Mouse (Mus musculus): ENCODE measurements around the gene Epha8. TPM values are rescaled to one million over a fixed set of nuclear protein-coding genes. Genes with fewer than 3 reads are reported as not detected.

The Epha8 gene
- polyA plus RNA-seq, 2 experiments from 2014 or later = not detected

DNA sequence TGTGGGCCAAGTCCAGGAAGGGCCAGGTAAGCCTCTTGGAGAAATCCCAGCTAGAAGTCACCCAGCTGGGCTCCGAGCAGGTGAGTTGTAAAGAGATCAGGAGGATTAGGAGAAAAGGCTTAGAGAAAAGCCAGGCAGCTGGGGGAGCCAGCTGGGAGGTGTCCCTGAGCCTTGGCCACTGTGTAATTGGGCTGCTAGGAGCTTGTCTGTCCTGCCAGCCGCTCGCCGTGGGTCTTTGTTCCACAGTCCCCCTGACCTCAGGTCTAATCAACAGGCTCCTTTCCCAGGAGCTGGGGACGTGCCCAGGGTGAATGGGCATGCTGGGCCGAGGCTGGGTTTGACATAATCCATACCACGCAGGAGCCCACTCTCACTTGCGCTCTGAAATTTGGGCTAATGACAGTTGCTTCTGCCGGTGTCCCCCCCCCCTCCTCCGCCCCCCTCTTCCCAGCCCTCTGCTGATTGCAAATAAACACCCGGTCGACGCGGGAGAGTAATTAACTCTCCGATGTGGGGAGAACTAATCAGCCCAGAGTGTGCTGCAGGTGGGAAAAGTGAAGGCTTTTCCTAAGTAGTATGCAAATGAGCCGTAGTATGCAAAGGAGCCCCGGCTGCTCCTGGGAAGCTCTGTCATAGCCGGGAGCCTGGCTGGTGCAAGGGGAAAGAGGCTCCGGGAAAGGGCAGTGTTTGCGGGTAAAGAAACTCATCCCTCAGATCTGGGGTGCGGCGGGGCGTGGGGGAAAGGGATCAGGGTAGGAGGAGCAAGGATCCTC lies 51.7 kb downstream of the Epha8 start:
- ATAC-seq = no peak

DNA sequence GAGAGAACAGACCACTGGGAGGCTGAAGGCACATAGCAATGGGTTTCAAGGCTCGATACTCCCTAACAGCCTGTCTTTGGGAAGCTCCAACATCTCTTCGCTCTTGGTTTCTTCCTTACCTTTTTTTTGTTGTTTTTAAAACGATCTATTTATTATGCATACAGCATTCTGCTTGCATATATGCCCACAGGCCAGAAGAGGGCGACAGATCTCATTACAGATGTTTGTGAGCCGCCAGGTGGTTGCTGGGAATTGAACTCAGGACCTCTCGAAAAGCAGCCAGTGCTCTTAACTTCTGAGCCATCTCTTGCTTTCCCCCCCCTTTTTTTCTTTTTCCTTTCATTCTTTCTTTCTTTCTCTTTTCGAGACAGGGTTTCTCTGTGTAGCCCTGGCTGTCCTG lies 57.5 kb downstream of the Epha8 start:
- ATAC-seq = no peak

DNA sequence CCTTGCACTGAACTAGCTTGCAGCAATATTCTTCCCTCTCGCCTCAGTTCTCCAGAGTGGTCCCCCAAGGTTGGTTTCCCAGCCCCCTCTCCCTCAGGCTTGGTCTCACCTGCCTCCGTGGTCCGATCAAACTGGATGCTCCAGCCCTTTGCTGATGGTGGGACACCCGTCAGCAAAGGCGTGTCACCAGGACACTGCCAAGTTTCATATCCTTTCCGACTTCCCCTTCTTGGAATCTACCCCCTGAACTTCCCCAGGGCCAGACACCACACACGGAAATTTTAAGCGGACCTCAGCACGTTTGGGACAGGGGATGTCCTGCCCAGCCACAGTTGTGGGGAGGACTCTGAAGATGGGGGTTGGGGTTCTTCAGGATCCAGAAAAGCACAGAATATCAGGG lies 58.0 kb downstream of the Epha8 start, which contains the start of gene C1qa:
TSS of gene C1qa (minus strand) at position 167 of the 400 bp plus-strand sequence.
- no peak for ATAC-seq

DNA sequence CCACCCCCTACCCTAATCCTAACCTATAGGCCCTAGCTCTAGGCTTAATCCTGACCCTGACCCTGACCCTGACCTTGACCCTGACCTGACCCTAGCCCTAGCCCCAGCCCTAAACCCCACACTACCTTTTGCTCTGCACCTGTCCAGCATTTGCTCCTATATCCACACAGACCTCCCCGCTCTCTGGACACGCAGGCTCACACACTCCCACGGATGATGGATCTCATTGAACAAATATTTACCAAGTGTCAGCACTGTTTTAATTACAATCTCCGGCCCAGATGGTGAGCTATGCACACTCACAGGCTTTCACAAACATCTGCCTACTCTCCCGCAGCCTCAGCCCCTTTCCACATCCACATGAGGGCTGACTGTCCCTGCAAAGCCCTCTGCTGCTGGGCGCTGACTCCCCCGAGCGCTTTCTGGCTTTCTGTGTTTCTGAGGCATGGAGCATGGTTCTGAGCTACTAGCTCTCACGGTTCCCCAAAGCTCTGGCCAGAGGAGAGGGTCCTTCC lies 58.5 kb downstream of the Epha8 start:
- no peak for ATAC-seq

DNA sequence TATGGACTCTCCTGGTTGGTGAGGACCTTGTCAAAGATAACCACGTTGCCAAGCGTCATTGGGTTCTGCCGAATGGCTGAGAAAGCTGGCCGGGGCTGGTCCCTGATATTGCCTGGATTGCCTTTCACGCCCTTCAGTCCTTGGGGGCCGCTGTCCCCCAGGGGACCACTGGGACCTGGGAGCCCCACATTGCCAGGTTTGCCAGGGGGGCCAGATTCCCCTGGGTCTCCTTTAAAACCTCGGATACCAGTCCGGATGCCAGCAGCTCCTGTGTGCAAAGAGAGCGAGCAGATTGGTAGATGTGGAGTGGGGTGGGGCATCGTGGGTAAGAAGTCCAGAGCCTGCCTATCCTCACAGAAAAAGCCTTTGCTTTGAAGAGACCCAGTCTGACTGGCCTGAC lies 60.2 kb downstream of the Epha8 start:
- ATAC-seq = no peak

DNA sequence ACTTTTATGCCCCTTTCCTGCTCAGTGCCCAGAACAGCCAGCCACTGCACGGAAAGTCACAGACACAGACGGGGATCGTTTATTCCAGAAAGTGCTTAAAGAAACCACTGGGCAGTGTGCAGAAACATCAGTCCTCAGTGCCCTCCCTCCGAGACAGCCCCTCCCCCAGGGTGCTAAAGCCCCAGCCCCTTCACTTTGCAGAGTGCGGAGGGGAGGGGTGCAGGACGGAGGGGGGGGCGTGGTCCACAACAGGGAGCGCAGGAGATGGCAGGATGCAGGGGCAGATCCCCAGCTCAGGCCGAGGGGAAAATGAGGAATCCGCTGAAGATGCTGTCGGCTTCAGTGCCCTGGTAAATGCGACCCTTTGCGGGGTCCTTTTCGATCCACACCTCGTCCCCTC lies 60.8 kb downstream of the Epha8 start:
- no peak for ATAC-seq

DNA sequence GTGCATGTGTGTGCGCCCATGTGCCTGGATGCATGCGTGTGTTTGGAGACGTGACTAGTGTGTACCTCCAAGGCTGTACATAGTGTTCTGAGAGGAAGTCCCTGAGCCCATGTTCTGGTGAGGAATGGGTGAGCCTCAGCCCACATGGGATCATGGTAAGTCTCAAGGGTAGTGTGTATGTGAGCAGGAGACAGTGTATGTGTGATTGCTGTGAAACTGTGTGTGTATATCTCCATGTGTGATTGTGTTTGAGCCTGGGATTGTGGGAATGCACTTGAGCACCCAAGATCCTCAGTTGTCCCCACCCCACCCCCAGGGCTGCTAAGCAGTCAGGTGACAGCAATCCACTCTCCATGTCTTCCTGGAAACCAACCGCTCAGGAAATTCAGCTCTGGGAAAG lies 61.8 kb downstream of the Epha8 start:
- ATAC-seq = no peak

DNA sequence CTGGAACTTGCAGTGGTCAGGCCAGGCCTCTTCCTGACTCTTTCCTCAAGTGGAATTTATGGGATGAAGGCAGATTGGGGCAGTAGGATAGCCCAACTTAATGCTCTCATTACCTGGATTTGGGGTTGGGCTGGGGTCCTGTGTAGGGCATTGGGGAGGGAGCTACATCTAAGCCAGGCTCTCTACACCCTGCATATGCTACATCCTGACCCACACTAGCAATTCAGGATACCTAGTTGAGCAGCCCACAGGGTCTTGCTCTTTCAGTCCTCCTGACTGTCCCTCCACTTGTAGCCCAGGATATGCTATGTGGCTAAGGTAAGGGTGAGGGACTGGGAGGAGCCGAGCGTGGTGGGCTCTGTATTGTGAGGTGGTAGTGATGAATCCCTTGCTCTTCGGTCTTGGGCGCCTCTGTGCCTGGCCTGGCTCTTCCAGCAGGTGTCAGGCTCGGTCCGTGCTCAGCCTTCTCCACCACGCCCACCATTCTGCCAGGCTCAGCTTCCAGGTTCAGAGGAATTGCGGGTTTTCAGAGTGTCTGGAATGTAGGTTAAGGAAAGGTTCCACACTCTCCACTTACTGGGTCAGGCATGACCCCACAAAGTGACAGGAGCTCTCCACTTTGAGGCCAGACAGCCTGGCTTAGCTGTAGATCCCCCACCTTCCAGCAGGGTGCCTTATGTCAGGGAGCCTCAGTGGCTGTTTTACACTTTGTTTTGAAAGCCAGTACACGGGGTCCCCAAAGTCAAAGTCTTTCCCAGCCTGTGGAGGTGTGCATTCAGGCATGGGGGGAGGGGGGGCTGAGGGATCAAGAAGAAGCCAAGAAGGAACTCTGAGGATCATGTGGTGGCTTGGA lies 62.7 kb downstream of the Epha8 start:
- ATAC-seq = no peak

DNA sequence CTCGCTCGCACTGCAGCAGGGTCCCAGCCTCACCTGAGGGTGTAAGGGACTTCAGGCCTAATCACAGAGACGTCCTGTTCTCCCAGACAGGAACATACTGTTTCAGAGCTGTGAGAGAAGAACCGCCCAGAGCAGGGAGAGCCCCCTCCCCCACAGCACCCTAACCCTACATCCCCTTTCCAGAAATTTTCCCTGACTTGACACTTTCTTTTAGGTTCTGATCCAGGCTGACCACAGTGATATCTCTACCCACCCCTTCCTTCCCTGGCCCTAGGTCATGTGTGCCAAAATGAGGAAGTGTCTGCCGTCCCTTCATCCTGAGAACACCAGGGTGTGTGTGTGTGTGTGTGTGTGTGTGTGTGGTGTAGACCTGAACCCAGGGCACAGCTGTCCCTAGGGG lies 63.8 kb downstream of the Epha8 start, which contains the start of gene C1qc:
TSS of gene C1qc (minus strand) at position 255 of the 400 bp plus-strand sequence.
- no peak for ATAC-seq

DNA sequence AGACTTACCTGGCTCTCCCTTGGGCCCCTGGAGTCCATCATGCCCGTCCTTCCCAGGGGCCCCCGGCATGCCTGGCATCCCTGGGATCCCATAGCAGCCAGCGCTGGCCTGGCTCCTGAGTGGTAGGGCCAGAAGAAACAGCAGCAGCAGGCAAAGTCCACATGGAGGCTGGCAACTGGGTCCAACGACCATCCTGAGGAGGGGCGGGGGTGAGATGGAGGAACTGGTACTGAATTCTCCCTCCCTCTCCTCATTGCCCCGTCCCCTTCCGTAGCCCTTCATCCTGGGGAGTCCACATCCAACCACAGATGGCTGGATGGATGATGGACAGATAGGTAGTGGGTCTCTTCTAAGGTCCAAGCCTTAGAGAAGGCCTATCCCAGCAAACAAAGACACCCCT lies 64.2 kb downstream of the Epha8 start:
- no peak for ATAC-seq

DNA sequence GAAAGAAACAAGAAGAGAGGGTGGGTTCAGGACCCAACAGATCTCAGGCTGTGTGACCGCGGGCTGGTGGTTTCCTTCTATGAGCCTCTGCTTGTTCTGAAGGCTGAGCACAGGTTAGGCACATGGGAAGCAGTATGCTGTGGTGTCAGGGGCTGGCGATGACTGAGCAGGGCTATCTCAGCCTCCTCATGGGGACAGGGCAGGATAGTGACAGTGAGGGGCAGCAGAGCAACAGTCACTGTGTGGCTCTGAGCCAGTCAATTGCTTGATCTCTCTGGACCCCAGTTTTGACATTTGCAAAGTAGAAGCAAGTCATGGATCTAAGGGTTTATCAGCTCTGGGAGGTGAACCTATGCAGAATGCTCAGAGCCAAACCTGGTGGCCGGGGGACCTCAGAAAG lies 65.5 kb downstream of the Epha8 start:
- ATAC-seq = no peak

DNA sequence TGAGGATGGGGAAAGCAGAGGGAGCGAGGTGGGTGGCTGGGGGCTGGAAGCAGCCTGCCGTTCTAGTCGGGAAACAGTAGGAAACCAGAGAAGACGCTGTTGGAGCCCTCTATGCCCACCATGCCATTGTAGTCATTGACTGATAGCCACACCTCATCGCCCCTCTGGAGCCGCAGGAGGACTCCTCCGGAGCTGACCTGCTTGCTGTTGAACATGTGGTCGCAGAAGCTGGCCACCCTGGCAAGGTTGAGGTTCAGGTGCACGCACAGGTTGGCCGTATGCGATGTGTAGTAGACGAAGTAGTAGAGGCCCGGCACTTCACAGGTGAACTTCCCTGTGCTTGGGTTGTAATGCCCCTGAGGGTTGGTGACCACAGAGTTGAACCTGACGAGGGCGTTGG lies 66.6 kb downstream of the Epha8 start:
- no peak for ATAC-seq

DNA sequence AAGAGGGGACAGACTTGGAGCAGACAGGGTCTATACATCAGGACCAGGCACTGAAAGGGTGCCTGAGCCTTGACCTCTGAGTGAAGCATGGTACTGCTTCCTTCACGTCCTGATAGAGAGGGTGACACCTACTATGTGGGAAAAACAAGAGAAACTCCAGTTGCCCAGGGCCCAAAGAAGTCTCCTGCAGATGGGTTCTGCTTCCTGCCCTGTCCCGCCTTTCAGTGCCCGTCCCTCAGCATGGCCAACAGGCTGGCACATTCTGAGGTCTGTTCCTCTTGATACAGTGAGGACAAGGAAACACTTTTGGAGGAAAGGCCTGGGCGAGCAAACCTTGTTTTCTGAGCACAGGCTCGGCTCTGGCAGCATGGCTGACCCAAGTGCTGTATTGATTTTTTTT lies 68.9 kb downstream of the Epha8 start:
- no peak for ATAC-seq

DNA sequence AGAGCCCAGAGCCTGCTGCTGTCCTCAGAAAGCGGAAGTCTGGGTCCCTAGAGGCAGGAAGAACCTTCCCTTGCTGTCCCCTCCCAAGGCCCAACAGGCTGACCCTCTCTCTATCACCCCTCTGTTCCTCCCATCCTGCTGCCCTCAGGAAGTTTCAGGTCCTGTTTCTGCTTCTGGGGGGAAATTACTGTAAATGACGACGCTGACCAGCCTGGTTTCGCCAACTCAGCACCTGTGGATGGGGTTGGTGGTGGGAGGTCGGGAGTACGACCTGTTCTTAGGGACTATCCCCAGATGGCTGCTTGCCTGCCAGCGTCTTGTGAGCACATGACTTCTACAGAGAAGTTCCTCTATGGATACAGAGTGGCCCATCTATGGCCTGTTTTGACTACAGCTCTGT lies 70.5 kb downstream of the Epha8 start, which contains the start of gene C1qb:
TSS of gene C1qb (minus strand) at position 87 of the 400 bp plus-strand sequence.
- no peak for ATAC-seq

Other genes starting within 250 kb of the Epha8 start
- gene Ephb2, start 120.8 kb downstream of the Epha8 start, polyA plus RNA-seq (2017; shearing (Covaris generic)) = not detected
- gene C1qb, start 70.6 kb downstream of the Epha8 start, polyA plus RNA-seq (2017; shearing (Covaris generic)) = 1 to 10 TPM; 2.0 to 3.4 TPM
- 1 to 10 TPM in 1 of 2 experiments, under 1 TPM in 1; 0.63 to 1.1 TPM for gene C1qc, start 63.8 kb downstream of the Epha8 start, polyA plus RNA-seq (2017; shearing (Covaris generic))
- 1 to 10 TPM in 1 of 2 experiments, under 1 TPM in 1; 0.31 to 1.9 TPM for gene C1qa, start 58.0 kb downstream of the Epha8 start, polyA plus RNA-seq (2017; shearing (Covaris generic))
- 1 to 10 TPM; 4.8 to 8.3 TPM for gene Zbtb40, start 92.0 kb upstream of the Epha8 start, polyA plus RNA-seq (2017; shearing (Covaris generic))